Mouse (Mus musculus) gastrocnemius, postnatal 10 days (tissue): Measurements from ENCODE around the gene Olfr905. TPM values are rescaled to one million over a fixed set of nuclear protein-coding genes. Genes with fewer than 3 reads are reported as not detected.

Source experiments
- DNase-seq: peaks from one replicate; pipeline ENCODE4 v3.0.0; 2021; ENCODE audit warnings: mixed read lengths
- long read RNA-seq, 2 experiments: library from polyadenylated mRNA; stranded (forward); transcript quantifications; one replicate each; pipeline ENCODE4 v2.0.0; 2021
- total RNA-seq, 2 experiments: library from RNA; stranded (reverse); gene quantifications; 2 replicates each; pipeline ENCODE4 v1.2.3; 2021

The Olfr905 gene
- not detected for total RNA-seq
- long read RNA-seq, experiment 1, result 0 reads
- long read RNA-seq, experiment 2, result 0 reads

DNA sequence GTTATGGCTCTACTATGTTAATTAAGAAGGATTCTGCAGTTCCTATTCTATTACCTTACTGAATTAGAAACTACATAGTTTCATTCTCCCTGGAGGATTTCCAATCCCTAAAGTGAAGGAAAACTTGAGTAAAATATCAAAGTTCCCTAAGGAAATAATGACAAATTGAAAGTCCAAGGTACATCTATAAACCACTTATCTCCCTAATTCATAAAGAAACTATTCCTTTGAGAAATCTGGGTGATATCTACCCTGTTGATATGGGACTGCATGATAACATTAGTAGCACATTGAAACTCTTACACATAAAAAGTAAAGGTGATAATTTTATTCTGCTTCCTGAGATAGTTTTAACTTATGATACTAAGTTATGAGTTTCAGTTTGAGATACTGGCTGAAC lies at the start of gene Olfr905:
Gene Olfr905 (plus strand): TSS at position 301 of the 400 bp plus-strand sequence.
- no peak for DNase-seq

DNA sequence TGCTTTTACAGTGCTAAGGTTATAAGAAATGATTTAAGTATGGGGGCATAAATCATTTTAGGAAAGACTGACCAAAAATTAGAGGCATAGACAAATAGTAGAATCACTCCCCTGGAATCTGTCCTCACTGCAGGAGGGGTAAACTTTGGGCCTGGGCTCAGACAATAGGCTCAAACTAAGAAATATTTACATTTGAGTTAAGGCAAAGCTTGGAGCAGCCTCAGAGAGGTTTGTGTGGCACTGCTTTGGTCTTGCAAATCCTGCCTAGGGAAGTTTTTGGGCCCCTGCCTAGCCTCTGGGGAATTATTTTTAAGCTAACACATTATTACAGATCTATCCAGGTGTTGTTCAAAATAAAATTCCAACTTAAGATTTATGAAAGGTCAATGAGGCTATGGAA lies 47.1 kb upstream of the Olfr905 start:
- DNase-seq, result no peak

DNA sequence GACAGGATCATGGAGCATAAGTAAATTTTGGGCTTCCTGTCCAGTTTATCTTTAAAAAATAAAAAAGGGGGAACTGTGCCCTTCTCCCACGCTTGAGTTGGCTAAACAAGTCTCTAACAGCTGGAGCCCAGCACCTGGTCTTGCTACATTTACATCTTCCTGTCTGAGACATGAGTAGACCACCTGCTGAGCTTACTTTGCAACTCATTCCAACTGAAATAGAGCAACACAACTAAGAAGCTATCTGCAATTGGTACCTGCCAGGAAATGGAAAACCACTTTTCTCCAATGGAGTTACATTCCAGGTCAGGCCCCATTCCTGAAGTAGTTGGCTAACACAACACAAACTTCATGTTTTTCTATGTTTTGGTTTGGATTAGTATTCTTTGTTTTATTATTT lies 43.9 kb upstream of the Olfr905 start:
- DNase-seq, result no peak

DNA sequence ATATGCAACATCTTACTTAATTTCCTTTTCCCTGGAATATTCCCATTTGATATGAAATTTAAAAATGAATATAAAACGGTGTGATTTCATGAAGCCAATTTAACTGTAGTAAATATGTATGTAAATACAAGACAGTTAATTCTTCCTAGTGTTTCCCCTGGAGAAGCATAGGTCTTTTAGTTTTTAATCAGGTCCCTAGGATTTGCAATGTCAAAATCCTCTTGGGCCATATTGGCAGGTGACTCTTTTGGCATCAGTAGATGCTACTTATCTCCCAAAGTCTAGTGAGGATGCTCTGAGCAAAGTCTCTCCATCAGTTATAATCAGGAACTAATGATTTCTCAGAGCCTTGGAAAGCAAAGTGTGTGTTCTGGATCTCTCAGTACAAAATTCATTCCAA lies 41.8 kb upstream of the Olfr905 start, which contains the start of gene Olfr901:
Gene Olfr901 (plus strand): TSS at position 301 of the 400 bp plus-strand sequence.
- DNase-seq, result no peak

DNA sequence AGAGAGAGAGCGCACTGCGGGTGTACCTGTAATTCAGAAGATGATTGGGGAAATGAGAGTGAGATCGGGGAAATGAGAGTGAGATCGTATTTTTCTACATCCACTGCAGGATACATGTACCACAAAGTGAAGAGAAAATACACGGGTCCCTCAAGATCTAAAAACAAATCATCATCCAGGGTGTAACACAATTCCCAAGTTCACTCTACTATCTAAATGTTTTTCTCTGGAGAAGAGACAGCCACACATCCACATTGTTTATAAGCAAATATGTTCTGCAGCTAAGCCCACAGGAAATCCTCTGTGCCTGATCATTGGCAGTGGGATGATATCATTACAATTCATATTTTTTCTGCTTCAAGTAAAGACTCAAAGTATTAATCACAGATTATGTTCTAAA lies 23.6 kb upstream of the Olfr905 start, which contains the start of gene Olfr902:
Gene Olfr902 (plus strand): TSS at position 301 of the 400 bp plus-strand sequence.
- DNase-seq, result no peak

DNA sequence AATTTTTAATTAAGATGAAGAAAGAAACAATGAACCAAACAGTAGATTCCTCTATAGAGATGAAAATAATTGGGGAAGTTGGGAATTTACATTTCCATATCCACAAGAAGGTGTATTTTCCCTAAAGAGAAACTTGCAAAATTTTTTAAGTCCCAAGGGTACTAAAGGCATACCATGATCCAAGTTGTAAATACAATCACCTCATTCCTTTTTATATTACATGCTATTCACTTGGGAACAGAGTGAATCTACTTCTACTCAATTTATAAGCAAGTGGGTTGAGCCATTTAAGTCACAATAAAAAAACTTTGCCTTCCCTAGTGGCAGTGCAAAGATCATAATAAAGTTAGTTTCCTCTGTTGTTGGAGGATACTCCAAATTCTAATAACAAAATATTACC lies 8.1 kb upstream of the Olfr905 start, which contains the start of gene Olfr904:
Gene Olfr904 (plus strand): TSS at position 301 of the 400 bp plus-strand sequence.
- no peak for DNase-seq

DNA sequence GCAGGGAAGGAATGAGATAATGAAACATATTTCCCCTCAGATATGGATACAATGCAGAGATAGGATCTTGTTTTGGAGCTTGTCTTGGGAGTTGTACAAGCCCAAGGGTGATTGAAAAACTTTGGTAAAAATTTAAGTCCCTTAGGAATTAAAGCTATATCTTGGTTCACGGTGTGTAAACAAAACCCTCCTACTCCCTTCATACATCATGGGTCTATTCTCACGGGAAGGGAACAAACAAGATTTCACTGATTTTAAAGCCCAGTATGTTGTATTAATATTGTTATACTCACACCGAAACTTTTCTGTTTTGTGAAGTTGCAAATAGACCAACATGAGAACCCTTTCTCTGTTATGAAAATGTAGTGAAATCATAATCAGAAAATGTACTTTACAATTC lies 15.9 kb downstream of the Olfr905 start, which contains the start of gene Olfr906:
Gene Olfr906 (plus strand): TSS at position 301 of the 400 bp plus-strand sequence.
- DNase-seq, result no peak

DNA sequence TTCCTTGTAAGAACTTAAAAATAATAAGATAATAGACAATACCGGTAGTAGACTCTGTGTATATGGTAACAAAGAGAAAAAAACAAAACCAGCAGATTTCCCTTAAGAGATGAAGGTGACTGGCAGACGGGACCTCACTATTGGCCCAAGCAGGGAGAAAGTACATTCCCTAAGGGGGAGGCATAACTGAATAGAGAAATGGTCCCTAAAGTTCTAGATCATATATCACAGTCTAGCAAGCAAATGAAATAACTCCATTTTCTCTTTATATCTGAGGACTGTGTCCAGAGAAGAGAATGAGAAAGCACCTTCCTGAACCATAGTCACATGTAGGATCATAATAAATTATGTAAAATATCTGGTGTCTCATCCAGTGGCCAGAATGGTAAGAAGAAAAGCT lies 24.6 kb downstream of the Olfr905 start, which contains the start of gene Olfr907:
Gene Olfr907 (plus strand): TSS at position 301 of the 400 bp plus-strand sequence.
- DNase-seq, result no peak

DNA sequence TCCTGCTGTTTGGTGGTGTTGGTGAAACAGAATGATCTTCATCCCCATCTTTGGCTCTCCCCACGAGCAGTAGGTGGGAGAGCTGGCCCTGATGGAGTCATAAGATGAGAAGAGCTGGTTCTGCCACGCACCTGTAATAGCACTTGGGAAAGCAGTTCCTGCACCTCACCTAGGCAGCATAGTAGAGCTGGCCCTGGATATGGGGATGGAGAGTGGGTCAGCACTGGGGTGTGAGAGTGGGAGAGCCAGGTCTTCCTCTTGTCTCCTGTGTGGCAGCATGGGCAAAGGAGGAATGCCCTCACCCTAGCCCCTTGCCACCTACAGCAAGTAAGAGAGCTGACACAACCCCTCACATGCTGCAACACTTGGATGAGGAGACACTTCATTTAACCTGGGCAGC lies 41.4 kb downstream of the Olfr905 start:
- DNase-seq, result no peak

DNA sequence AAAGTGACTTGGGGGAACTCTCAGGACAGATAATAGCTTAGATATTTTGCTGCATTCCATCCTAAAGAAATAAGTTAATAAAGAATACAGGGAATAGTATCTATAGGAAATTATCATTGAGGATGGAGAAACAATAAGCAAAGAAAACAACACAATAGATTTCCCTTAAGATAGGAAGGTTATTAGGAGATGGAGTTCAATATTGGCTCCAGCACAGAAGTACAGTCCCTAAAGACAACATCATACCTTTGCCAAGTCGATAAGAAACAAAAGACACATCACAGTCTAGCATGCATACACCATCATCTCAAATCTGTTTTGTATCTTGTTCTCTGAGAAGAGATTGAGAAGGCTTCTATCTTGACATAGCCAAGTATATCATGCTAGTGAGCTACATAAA lies 50.4 kb downstream of the Olfr905 start, which contains the start of gene Olfr911-ps1:
Gene Olfr911-ps1 (plus strand): TSS at position 301 of the 400 bp plus-strand sequence.
- DNase-seq, result no peak

Other genes starting within 250 kb of the Olfr905 start
- gene Olfr143, start 218.3 kb upstream of the Olfr905 start, total RNA-seq, result not detected
- not detected for gene Olfr895, start 203.3 kb upstream of the Olfr905 start, total RNA-seq
- gene Olfr896-ps1, start 180.0 kb upstream of the Olfr905 start, total RNA-seq, result not detected
- not detected for gene Olfr25, start 142.0 kb upstream of the Olfr905 start, total RNA-seq
- not detected for gene Olfr898, start 122.7 kb upstream of the Olfr905 start, total RNA-seq
- gene Olfr250, start 104.2 kb upstream of the Olfr905 start, total RNA-seq, result not detected
- not detected for gene Olfr251, start 94.0 kb upstream of the Olfr905 start, total RNA-seq
- gene Olfr147, start 69.4 kb upstream of the Olfr905 start, total RNA-seq, result not detected
- gene Olfr901, start 41.7 kb upstream of the Olfr905 start, total RNA-seq, result not detected
- not detected for gene Olfr902, start 23.5 kb upstream of the Olfr905 start, total RNA-seq
- not detected for gene Olfr904, start 8.0 kb upstream of the Olfr905 start, total RNA-seq
- gene Olfr906, start 16.0 kb downstream of the Olfr905 start, total RNA-seq, result not detected
- not detected for gene Olfr907, start 24.7 kb downstream of the Olfr905 start, total RNA-seq
- gene Olfr911-ps1, start 50.5 kb downstream of the Olfr905 start, total RNA-seq, result not detected
- gene Olfr910, start 66.7 kb downstream of the Olfr905 start, total RNA-seq, result not detected
- gene Olfr912, start 109.1 kb downstream of the Olfr905 start, total RNA-seq, result not detected
- not detected for gene Olfr913, start 121.7 kb downstream of the Olfr905 start, total RNA-seq
- not detected for gene Olfr914, start 134.0 kb downstream of the Olfr905 start, total RNA-seq
- gene Olfr916, start 188.8 kb downstream of the Olfr905 start, total RNA-seq, result not detected
- not detected for gene Olfr917, start 194.7 kb downstream of the Olfr905 start, total RNA-seq
- not detected for gene Olfr918, start 203.5 kb downstream of the Olfr905 start, total RNA-seq
- not detected for gene Olfr919, start 232.6 kb downstream of the Olfr905 start, total RNA-seq
- 10 to 100 TPM; 22.5 to 29.6 TPM for gene Vwa5a, start 247.2 kb downstream of the Olfr905 start, total RNA-seq